Mouse (Mus musculus): ENCODE data around the gene 1700029J07Rik. TPM values are rescaled to one million over a fixed set of nuclear protein-coding genes. Genes with fewer than 3 reads are reported as not detected.

1700029J07Rik gene
- polyA plus RNA-seq (2016; fragmentation: Nextera tagmentation; extraction: Ambion mirVana), result 3.3 and 3.7 TPM in 2 replicates

DNA sequence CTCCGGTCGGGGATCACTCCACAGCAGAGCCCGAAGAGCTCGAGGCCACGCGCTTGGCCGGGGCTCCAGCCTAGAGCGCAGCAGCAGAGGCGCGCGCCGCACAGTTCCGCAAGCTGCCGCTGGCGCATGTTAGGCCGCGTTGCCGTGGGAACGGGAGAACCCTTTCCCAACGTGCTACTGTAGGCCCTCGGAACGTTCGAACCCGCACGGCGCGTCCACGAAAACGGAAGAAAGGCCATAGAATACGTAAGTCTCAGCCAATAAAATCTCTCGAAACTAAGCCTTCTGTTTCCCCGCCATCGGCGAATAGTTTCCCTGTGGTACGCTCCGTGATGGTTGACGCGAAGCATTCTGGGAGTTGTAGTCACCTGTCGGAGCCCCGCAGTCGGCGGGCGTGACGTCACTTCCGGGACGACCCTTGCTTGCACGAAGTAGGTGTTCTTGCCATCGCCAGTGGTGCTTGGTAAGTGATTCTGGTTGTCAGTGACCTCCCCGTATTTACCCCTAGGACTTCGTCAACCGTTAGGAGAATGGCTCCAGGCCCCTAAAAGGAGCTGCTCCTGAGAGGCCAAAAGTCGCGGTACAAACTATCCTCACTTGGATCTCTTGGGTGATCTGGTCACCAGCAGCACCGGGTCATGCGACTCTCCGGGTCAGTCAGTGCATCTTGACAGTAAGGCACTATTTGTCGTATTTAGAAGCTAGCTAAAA, at the start of gene 1700029J07Rik, which contains the start of gene Ufsp2:
Gene 1700029J07Rik, minus strand, starts transcription at position 127 of the 711 bp plus-strand sequence.
Gene Ufsp2, plus strand, starts transcription at position 403 of the 711 bp plus-strand sequence.
- ATAC-seq (ENCODE audit: low FRiP score, low read depth), result peak; percentile 97
- Histone ChIP-seq H3K36me3 (peaks cover 6% of the 10 kb centered on the region; the same call in 1 of the 2 replicates), H3K9me3 (no peaks in the 10 kb centered on the region), H3K27me3 (replicated peaks) (no peaks in the 10 kb centered on the region), H3K4me2 (replicated peaks) (peak within 1 kb of the TSS; percentile 68), H3K4me1 (peaks cover 10% of the 10 kb centered on the region), H3K4me3 (peak within 1 kb of the TSS; percentile 59), H3K27ac (peak within 1 kb of the TSS; percentile 59; the same call in 1 of the 2 replicates), H3K9ac (peak within 1 kb of the TSS; percentile 56)
- WGBS, result under 1% methylated on average over 57 of the region's 57 CpGs

DNA sequence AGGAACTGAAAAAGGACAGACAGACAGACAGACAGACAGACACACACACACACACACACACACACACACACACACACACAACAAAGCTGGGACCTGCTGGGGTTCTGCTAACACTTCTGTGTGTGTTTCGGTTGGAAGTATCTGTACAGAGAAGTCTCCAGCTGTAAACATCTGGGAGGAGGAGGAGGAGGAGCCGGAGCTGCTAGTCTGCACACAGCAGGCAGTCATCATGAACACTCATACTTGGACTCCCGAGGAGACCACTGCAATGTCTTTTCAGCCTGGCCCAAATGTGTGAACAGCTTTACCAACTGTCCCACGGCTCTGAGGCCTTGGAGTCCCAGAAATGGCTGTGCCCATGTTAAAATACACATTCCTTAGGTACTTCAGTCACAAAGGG, 49.3 kb upstream of the 1700029J07Rik start:
- no peak for ATAC-seq (ENCODE audit: low FRiP score, low read depth)
- no peak overlapping the region for H3K4me2 ChIP-seq (replicated peaks)
- H3K36me3 ChIP-seq, result no peaks in the 10 kb centered on the region
- whole genome bisulfite sequencing, result 57% methylated on average over 4 of the region's 4 CpGs
- no peaks in the 10 kb centered on the region for H3K4me1 ChIP-seq
- H3K4me3 ChIP-seq, result no peak overlapping the region
- H3K27me3 ChIP-seq (replicated peaks), result no peaks in the 10 kb centered on the region
- no peak overlapping the region for H3K9ac ChIP-seq
- no peaks in the 10 kb centered on the region for H3K9me3 ChIP-seq
- no peak overlapping the region for H3K27ac ChIP-seq

DNA sequence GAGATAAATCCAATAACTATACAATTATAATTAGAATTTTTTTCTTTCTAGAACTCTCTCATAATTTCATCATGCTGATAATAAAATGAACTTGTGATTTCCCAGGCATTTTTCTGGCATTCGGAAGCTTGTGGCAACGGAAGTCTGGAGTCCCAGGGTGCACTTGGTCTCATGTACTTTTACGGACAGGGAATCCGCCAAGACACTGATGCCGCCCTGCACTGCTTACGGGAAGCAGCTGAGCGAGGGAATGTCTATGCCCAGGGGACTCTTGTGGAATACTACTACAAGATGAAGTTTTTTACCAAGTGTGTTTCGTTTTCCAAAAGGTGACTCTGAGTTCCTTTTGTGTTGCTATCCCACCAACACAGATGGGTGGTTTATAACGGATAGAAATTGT, 47.7 kb upstream of the 1700029J07Rik start:
- H3K27ac ChIP-seq, result no peak overlapping the region
- WGBS, result 92% methylated on average over 9 of the region's 9 CpGs

GRCm38 (mm10) chr8:46022203-46022602, 47.2 kb upstream of the 1700029J07Rik start:
- ATAC-seq (ENCODE audit: low FRiP score, low read depth), result no peak
- 96% methylated on average over 9 of the region's 9 CpGs for WGBS
- no peak overlapping the region for H3K4me3 ChIP-seq
- no peak overlapping the region for H3K9ac ChIP-seq
- no peak overlapping the region for H3K27ac ChIP-seq
- H3K27me3 ChIP-seq (replicated peaks), result no peaks in the 10 kb centered on the region
- H3K4me1 ChIP-seq, result no peaks in the 10 kb centered on the region
- H3K36me3 ChIP-seq, result no peaks in the 10 kb centered on the region
- H3K9me3 ChIP-seq, result no peaks in the 10 kb centered on the region
- no peak overlapping the region for H3K4me2 ChIP-seq (replicated peaks)

More for the DNA sequence above, 47.7 kb upstream of the 1700029J07Rik start:
- ATAC-seq (ENCODE audit: low FRiP score, low read depth), result no peak
- Histone ChIP-seq H3K9ac (no peak overlapping the region), H3K4me2 (replicated peaks) (no peak overlapping the region), H3K36me3 (no peaks in the 10 kb centered on the region), H3K9me3 (no peaks in the 10 kb centered on the region), H3K4me3 (no peak overlapping the region), H3K4me1 (no peaks in the 10 kb centered on the region), H3K27me3 (replicated peaks) (no peaks in the 10 kb centered on the region)

GRCm38 (mm10) chr8:46010746-46011680, 36.0 kb upstream of the 1700029J07Rik start:
- no peak overlapping the region for H3K9ac ChIP-seq
- H3K4me2 ChIP-seq (replicated peaks), result peak overlapping the region; percentile 34
- 28% methylated on average over 17 of the region's 17 CpGs for WGBS
- ATAC-seq (ENCODE audit: low FRiP score, low read depth), result no peak
- H3K36me3 ChIP-seq, result no peaks in the 10 kb centered on the region
- no peak overlapping the region for H3K27ac ChIP-seq
- H3K4me3 ChIP-seq, result no peak overlapping the region
- no peaks in the 10 kb centered on the region for H3K27me3 ChIP-seq (replicated peaks)
- H3K9me3 ChIP-seq, result no peaks in the 10 kb centered on the region
- H3K4me1 ChIP-seq, result peaks cover 6% of the 10 kb centered on the region; the same call in 1 of the 2 replicates

- Histone ChIP-seq H3K27me3 (replicated peaks) (no peaks in the 10 kb centered on the region), H3K36me3 (no peaks in the 10 kb centered on the region), H3K4me2 (replicated peaks) (peak overlapping the region; percentile 34), H3K27ac (no peak overlapping the region), H3K4me3 (no peak overlapping the region), H3K4me1 (peaks cover 6% of the 10 kb centered on the region; the same call in 1 of the 2 replicates), H3K9me3 (no peaks in the 10 kb centered on the region), H3K9ac (no peak overlapping the region)
- WGBS, result 59% methylated on average over 2 of the region's 2 CpGs
- no peak for ATAC-seq (ENCODE audit: low FRiP score, low read depth)
These were observed 35.3 kb upstream of the 1700029J07Rik start for GRCm38 (mm10) chr8:46010306-46010705.

DNA sequence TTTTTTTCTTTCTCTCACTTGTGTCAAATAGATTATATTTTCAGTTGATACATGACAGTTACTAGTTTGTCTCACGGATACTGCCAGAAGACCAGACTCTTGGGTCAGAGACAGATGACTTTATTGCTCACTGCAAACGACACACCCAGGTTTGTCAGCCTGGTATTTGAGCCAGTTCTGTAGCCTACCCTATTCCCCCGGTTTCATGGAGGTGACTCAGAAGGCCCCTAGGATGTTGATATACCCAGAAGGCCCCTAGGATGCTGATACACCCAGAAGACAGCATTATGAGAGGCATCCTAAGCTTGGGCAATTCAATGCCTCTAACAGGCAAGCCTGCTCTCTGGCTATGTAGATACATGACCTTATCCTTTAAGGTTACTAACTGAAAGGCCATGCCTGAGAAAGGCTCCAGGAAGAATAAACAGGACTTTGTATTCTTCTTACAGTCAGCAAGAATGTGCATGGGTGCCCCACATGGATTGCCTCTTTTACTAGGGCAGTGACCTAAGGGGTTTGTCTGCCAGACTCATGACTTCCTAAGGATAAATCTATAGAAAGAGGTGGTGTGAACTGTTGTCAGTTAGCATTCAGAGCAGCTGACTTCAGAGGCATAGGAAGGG, 32.1 kb upstream of the 1700029J07Rik start:
- H3K9ac ChIP-seq, result no peak overlapping the region
- H3K36me3 ChIP-seq, result no peaks in the 10 kb centered on the region
- no peaks in the 10 kb centered on the region for H3K27me3 ChIP-seq (replicated peaks)
- H3K4me3 ChIP-seq, result no peak overlapping the region
- no peaks in the 10 kb centered on the region for H3K9me3 ChIP-seq
- no peak for ATAC-seq (ENCODE audit: low FRiP score, low read depth)
- WGBS, result 52% methylated on average over 3 of the region's 3 CpGs
- H3K4me1 ChIP-seq, result peaks cover 6% of the 10 kb centered on the region; the same call in 1 of the 2 replicates
- H3K27ac ChIP-seq, result no peak overlapping the region
- H3K4me2 ChIP-seq (replicated peaks), result no peak overlapping the region

DNA sequence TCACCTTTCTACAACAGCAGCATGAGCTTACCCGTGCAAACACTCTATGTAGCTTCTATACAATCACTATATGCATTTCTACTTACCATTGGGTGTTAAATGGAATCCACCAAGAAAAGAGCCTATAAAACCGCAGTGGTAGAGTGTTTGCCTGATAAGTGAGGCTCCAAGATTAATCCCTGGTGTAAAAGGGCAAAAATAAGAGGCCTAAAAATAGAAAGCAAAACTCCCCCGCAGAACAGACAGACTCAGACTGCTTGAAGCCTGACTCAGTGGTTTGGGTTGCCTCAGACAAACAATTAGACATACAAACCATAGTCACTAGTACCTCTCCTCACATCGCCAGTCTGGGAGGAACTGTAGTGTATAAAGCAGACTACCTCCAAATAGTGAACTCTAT, 30.5 kb upstream of the 1700029J07Rik start, which contains the start of gene Ankrd37:
Gene Ankrd37, minus strand, starts transcription at position 112 of the 400 bp plus-strand sequence.
- Histone ChIP-seq H3K36me3 (no peaks in the 10 kb centered on the region), H3K4me3 (no peak within 1 kb of the TSS), H3K27me3 (replicated peaks) (no peaks in the 10 kb centered on the region), H3K4me2 (replicated peaks) (no peak within 1 kb of the TSS), H3K4me1 (no peaks in the 10 kb centered on the region; the same call in 1 of the 2 replicates), H3K9me3 (no peaks in the 10 kb centered on the region), H3K27ac (no peak within 1 kb of the TSS), H3K9ac (no peak within 1 kb of the TSS)
- 76% methylated on average over 4 of the region's 4 CpGs for WGBS
- no peak for ATAC-seq (ENCODE audit: low FRiP score, low read depth)

- 5% methylated on average over 54 of the region's 55 CpGs for WGBS
- Histone ChIP-seq H3K4me1 (peaks cover 5% of the 10 kb centered on the region), H3K27ac (peak overlapping the region; percentile 94), H3K9me3 (no peaks in the 10 kb centered on the region), H3K4me2 (replicated peaks) (peak overlapping the region; percentile 86), H3K9ac (peak overlapping the region; percentile 78), H3K36me3 (peaks cover 17% of the 10 kb centered on the region; the same call in 1 of the 2 replicates), H3K27me3 (replicated peaks) (no peaks in the 10 kb centered on the region), H3K4me3 (peak overlapping the region; percentile 46)
- peak; percentile 98 for ATAC-seq (ENCODE audit: low FRiP score, low read depth)
These were observed 25.0 kb upstream of the 1700029J07Rik start for GRCm38 (mm10) chr8:45999784-46000705.

DNA sequence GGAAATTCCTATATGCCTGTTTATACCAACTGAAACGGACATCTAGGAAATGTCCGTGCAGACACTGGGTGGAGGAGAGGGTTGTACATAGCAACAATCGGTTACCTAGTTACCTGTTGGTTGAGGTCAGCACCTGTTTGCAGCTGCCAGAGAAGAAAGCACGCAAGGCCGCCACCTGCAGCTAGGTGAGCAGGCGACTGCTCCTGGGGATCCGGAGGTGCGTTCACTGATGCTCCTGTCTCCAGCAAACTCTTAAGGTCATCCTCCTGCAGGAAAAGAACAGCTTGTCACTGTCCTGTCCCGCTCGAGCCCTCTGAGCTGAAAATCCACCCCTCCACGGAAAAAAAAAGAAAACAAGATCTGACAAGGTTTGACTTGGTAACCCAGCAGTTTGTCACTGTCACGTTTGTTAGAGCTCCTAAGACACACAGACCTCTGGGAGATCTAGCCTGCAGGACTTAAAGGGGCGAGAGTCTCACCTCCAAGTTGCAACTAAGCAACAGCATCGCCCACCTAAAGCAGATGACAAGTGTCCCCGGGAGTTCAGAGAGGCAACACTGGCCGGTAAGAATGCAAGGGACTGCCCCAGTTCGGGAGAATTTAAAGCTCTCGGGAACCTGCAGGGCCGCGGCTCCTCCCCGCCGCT, 24.2 kb upstream of the 1700029J07Rik start, which contains the start of gene Lrp2bp:
Gene Lrp2bp, plus strand, starts transcription at position 166 of the 646 bp plus-strand sequence.
- Histone ChIP-seq H3K9ac (peak within 1 kb of the TSS; percentile 78), H3K27me3 (replicated peaks) (no peaks in the 10 kb centered on the region), H3K9me3 (no peaks in the 10 kb centered on the region), H3K27ac (peak within 1 kb of the TSS; percentile 94), H3K4me1 (peaks cover 5% of the 10 kb centered on the region), H3K4me3 (peak within 1 kb of the TSS; percentile 46), H3K4me2 (replicated peaks) (peak within 1 kb of the TSS; percentile 86), H3K36me3 (peaks cover 17% of the 10 kb centered on the region; the same call in 1 of the 2 replicates)
- 4% methylated on average over 22 of the region's 22 CpGs for WGBS
- peak; percentile 24 for ATAC-seq (ENCODE audit: low FRiP score, low read depth)
